Mouse (Mus musculus): Measurements from ENCODE around the gene Glrb. TPM values are rescaled to one million over a fixed set of nuclear protein-coding genes. Genes with fewer than 3 reads are reported as not detected.

The Glrb gene
- 3.4 and 3.7 TPM in 2 replicates for polyA plus RNA-seq (2015; fragmentation: Nextera tagmentation; extraction: Ambion mirVana)

GRCm38 (mm10) chr3:80913111-80913778 lies at the start of gene Glrb:
Glrb (minus strand) TSS chr3:80913660.
- Histone ChIP-seq H3K4me3 (peak within 1 kb of the TSS; percentile 66), H3K27me3 (peaks cover 12% of the 10 kb centered on the region), H3K36me3 (no peaks in the 10 kb centered on the region), H3K4me1 (0 out of 2 replicates have a peak, but pooled peaks cover 4% of the 10 kb centered on the region), H3K27ac (no peak within 1 kb of the TSS), H3K9me3 (no peaks in the 10 kb centered on the region), H3K9ac (peak within 1 kb of the TSS; percentile 49), H3K4me2 (peak within 1 kb of the TSS; percentile 97)
- WGBS = 2% methylated on average over 49 of the region's 76 CpGs
- peak; percentile 65; the same call in 1 of the 2 replicates for ATAC-seq (ENCODE audit: borderline replicate concordance, extremely low read depth, low FRiP score, low TSS enrichment)

GRCm38 (mm10) chr3:80959965-80960364 lies 46.5 kb upstream of the Glrb start:
- Histone ChIP-seq H3K36me3 (no peaks in the 10 kb centered on the region), H3K9ac (no peak overlapping the region), H3K4me2 (no peak overlapping the region), H3K27me3 (no peaks in the 10 kb centered on the region), H3K4me3 (no peak overlapping the region), H3K27ac (no peak overlapping the region), H3K4me1 (no peaks in the 10 kb centered on the region), H3K9me3 (no peaks in the 10 kb centered on the region)
- no peak for ATAC-seq (ENCODE audit: borderline replicate concordance, extremely low read depth, low FRiP score, low TSS enrichment)

GRCm38 (mm10) chr3:80958591-80958990 lies 45.1 kb upstream of the Glrb start:
- peak; percentile 74; the same call in 1 of the 2 replicates for ATAC-seq (ENCODE audit: borderline replicate concordance, extremely low read depth, low FRiP score, low TSS enrichment)

GRCm38 (mm10) chr3:80913779-80914284 lies 372 bp upstream of the Glrb start:
- peaks cover 12% of the 10 kb centered on the region for H3K27me3 ChIP-seq
- H3K4me3 ChIP-seq = peak overlapping the region; percentile 66
- 23% methylated on average over 6 of the region's 6 CpGs for WGBS
- no peaks in the 10 kb centered on the region for H3K36me3 ChIP-seq
- no peak for ATAC-seq (ENCODE audit: borderline replicate concordance, extremely low read depth, low FRiP score, low TSS enrichment)
- H3K4me1 ChIP-seq = 0 out of 2 replicates have a peak, but pooled peaks cover 4% of the 10 kb centered on the region
- H3K9me3 ChIP-seq = no peaks in the 10 kb centered on the region
- H3K27ac ChIP-seq = no peak overlapping the region
- H3K9ac ChIP-seq = peak overlapping the region; percentile 49
- peak overlapping the region; percentile 97 for H3K4me2 ChIP-seq

More at GRCm38 (mm10) chr3:80958591-80958990, 45.1 kb upstream of the Glrb start:
- no peaks in the 10 kb centered on the region for H3K4me1 ChIP-seq
- no peaks in the 10 kb centered on the region for H3K36me3 ChIP-seq
- H3K27ac ChIP-seq = no peak overlapping the region
- 15% methylated on average over 1 of the region's 1 CpGs for WGBS
- H3K9me3 ChIP-seq = no peaks in the 10 kb centered on the region
- no peak overlapping the region for H3K4me3 ChIP-seq
- H3K27me3 ChIP-seq = no peaks in the 10 kb centered on the region
- no peak overlapping the region for H3K4me2 ChIP-seq
- no peak overlapping the region for H3K9ac ChIP-seq

GRCm38 (mm10) chr3:80894745-80895480 lies 18.5 kb downstream of the Glrb start:
- no peak for ATAC-seq (ENCODE audit: borderline replicate concordance, extremely low read depth, low FRiP score, low TSS enrichment)
- Histone ChIP-seq H3K27me3 (no peaks in the 10 kb centered on the region), H3K36me3 (no peaks in the 10 kb centered on the region), H3K9me3 (no peaks in the 10 kb centered on the region), H3K9ac (no peak overlapping the region), H3K4me3 (no peak overlapping the region), H3K4me2 (no peak overlapping the region), H3K27ac (no peak overlapping the region), H3K4me1 (no peaks in the 10 kb centered on the region)
- 69% methylated on average over 5 of the region's 5 CpGs for WGBS

GRCm38 (mm10) chr3:80894328-80894727 lies 19.1 kb downstream of the Glrb start:
- Histone ChIP-seq H3K4me3 (no peak overlapping the region), H3K9me3 (no peaks in the 10 kb centered on the region), H3K4me2 (no peak overlapping the region), H3K27me3 (no peaks in the 10 kb centered on the region), H3K27ac (no peak overlapping the region), H3K9ac (no peak overlapping the region), H3K4me1 (no peaks in the 10 kb centered on the region), H3K36me3 (no peaks in the 10 kb centered on the region)
- no peak for ATAC-seq (ENCODE audit: borderline replicate concordance, extremely low read depth, low FRiP score, low TSS enrichment)
- WGBS = 91% methylated on average over 5 of the region's 5 CpGs

GRCm38 (mm10) chr3:80893055-80893690 lies 20.3 kb downstream of the Glrb start:
- H3K36me3 ChIP-seq = no peaks in the 10 kb centered on the region
- peak; percentile 32; the same call in 1 of the 2 replicates for ATAC-seq (ENCODE audit: borderline replicate concordance, extremely low read depth, low FRiP score, low TSS enrichment)
- no peaks in the 10 kb centered on the region for H3K27me3 ChIP-seq
- H3K4me1 ChIP-seq = no peaks in the 10 kb centered on the region
- H3K9ac ChIP-seq = no peak overlapping the region
- H3K9me3 ChIP-seq = no peaks in the 10 kb centered on the region
- no peak overlapping the region for H3K4me2 ChIP-seq
- 30% methylated on average over 4 of the region's 4 CpGs for WGBS
- H3K4me3 ChIP-seq = no peak overlapping the region
- H3K27ac ChIP-seq = no peak overlapping the region

- Histone ChIP-seq H3K4me1 (no peaks in the 10 kb centered on the region), H3K4me3 (no peak overlapping the region), H3K4me2 (no peak overlapping the region), H3K27me3 (no peaks in the 10 kb centered on the region), H3K27ac (no peak overlapping the region), H3K36me3 (no peaks in the 10 kb centered on the region), H3K9ac (no peak overlapping the region), H3K9me3 (no peaks in the 10 kb centered on the region)
- peak; percentile 79; the same call in 1 of the 2 replicates for ATAC-seq (ENCODE audit: borderline replicate concordance, extremely low read depth, low FRiP score, low TSS enrichment)
- 28% methylated on average over 4 of the region's 4 CpGs for WGBS
These were observed 22.4 kb downstream of the Glrb start for GRCm38 (mm10) chr3:80891087-80891486.

- Histone ChIP-seq H3K36me3 (no peaks in the 10 kb centered on the region), H3K9me3 (no peaks in the 10 kb centered on the region), H3K27me3 (no peaks in the 10 kb centered on the region), H3K4me2 (no peak overlapping the region), H3K4me3 (no peak overlapping the region), H3K9ac (no peak overlapping the region), H3K4me1 (no peaks in the 10 kb centered on the region), H3K27ac (no peak overlapping the region)
- no peak for ATAC-seq (ENCODE audit: borderline replicate concordance, extremely low read depth, low FRiP score, low TSS enrichment)
- WGBS = 44% methylated on average over 1 of the region's 1 CpGs
These were observed 28.3 kb downstream of the Glrb start for GRCm38 (mm10) chr3:80885174-80885573.

GRCm38 (mm10) chr3:80883601-80884000 lies 29.9 kb downstream of the Glrb start:
- no peak for ATAC-seq (ENCODE audit: borderline replicate concordance, extremely low read depth, low FRiP score, low TSS enrichment)

GRCm38 (mm10) chr3:80880660-80881293 lies 32.7 kb downstream of the Glrb start:
- no peak overlapping the region for H3K4me3 ChIP-seq
- H3K27ac ChIP-seq = no peak overlapping the region
- H3K4me1 ChIP-seq = no peaks in the 10 kb centered on the region
- H3K27me3 ChIP-seq = no peaks in the 10 kb centered on the region
- no peak for ATAC-seq (ENCODE audit: borderline replicate concordance, extremely low read depth, low FRiP score, low TSS enrichment)
- WGBS = 81% methylated on average over 6 of the region's 6 CpGs
- no peaks in the 10 kb centered on the region for H3K36me3 ChIP-seq
- H3K9ac ChIP-seq = no peak overlapping the region
- no peak overlapping the region for H3K4me2 ChIP-seq
- no peaks in the 10 kb centered on the region for H3K9me3 ChIP-seq

More at GRCm38 (mm10) chr3:80883601-80884000, 29.9 kb downstream of the Glrb start:
- 44% methylated on average over 6 of the region's 6 CpGs for WGBS
- Histone ChIP-seq H3K36me3 (no peaks in the 10 kb centered on the region), H3K4me1 (no peaks in the 10 kb centered on the region), H3K9ac (no peak overlapping the region), H3K9me3 (no peaks in the 10 kb centered on the region), H3K4me3 (no peak overlapping the region), H3K27ac (no peak overlapping the region), H3K4me2 (no peak overlapping the region), H3K27me3 (no peaks in the 10 kb centered on the region)

Measured in lung, embryonic 15.5 days (tissue).